Mouse (Mus musculus) ovary, postnatal 36 days (tissue): ENCODE data around the gene Aym1.
A peak's percentile ranks its signal among the peaks of the same experiment; 100 is the strongest.
"Not testable (repeated sequence)": the region's sequence is repeated elsewhere in the genome, so short reads cannot be mapped to it uniquely, and the experiment has no call there.

Experiments
- DNase-seq: peaks from one replicate; pipeline ENCODE4 v3.0.0; 2022; ENCODE audit warnings: low spot score, mixed read lengths

Aym1 gene

DNA sequence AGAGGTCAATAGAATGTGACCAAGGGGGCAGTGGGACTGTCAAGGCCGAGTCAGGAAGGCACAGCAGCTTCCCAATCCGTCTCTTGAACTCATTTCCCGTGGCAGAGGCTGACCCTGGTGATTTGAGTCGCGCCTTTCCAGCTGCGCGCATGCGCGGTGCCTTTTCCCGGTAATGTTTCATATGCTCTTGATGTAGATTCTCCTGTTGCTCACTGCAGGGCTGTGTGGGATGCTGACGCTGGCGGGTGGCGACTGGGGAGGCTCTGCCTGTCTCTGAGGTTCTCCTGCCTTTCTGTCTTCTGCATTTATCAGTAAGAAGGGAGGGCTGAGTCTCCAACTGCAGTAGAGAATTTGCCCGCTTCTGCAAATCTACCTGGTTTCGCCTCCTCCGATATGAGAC, 2.8 kb upstream of the Aym1 start:
- no peak for DNase-seq

DNA sequence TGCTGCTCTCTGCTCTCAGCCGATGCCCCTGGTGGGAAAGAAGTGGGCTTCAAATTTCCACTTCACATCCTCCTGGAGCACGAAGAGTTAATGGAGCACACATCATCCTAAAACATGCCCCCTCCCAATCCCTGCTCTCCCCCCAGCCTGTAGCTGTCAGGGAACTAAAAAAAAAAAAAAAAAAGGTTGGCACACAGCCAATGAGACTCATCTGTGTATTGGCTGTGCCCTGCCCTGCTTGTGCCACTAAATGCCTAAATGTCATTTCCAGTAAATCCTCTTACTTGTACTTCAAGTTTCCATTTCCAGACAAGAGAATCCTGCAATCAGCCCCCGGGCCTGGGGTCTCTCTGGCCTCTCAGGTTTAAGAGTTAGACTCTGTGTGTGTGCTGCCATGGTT, 562 bp downstream of the Aym1 start:
- DNase-seq, result no peak

- DNase-seq, result no peak
Observed at GRCm38 (mm10) chr5:113358833-113359232, 1.7 kb downstream of the Aym1 start.

- no peak for DNase-seq
Observed at GRCm38 (mm10) chr5:113361283-113361682, 4.2 kb downstream of the Aym1 start.

DNA sequence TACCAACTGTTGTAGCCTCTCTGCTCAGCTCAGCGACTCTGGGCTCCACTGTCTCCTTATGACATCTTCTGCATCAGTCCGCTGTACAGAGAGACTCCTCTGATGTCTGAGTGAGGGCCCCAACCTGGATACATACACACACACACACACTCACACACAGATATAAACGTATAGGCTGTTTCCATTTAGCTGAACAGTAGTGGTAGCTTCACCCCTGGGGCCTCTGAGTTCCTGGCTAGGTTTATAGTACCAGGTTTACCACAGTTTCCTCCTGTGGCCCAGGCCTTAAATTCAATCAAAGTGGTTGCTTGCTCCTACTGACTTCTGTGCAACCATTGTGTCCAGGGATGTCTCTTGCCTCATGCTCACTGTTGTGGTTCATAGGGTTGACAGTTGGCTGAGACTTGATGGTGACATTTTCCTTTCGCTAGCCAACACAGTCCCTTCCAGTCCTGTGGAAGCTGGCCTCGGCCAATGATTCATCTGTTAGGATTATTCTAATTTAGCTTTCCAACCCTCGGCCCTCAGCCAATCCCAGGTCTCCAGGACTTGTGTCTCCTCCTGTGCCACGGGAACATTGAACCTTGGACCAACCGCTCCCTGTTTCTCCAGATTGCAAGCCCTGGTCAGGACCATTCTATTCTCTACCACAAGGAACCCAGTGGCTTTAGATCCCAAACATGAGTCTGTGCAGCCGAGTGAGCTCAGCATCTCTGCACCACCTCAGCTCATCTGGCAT, 5.3 kb downstream of the Aym1 start:
- DNase-seq, result no peak

DNA sequence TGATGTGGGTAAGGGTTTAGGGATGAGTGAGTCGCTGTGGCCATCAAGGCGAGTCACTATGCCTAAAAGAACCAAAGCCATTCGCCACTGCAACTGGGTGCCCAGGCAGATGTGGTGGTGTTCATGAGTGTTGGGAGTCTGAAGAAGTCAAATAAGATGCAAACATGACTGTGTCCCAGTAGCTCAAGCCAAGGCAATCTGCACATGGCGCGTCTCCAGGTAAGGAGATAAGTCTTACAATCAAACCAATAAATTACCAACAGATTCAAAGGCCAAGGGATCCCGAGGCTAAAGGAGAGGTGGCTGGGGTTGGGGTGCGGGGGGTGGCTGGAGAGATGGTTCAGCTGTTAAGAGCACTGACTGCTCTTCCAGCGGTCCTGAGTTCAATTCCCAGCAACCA, 6.1 kb downstream of the Aym1 start:
- no peak for DNase-seq

DNA sequence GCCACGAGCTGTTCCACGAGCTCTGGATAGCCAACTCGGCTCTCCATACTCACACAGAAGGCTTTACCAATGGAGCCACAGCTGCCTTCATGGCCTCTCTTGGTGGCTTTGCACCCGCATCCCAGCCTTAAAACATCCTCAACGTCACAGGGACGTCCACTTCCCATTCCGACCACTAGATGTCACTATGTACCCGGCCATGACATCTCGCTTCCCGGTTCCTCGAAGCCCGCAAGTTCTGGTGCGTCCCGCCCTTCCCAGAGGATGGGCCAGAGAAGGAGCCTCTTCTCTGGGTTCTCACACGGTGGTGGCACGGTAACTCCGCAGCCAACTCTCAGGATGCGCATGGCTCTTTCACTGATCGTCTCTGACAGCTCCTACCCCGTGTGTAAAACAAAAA, 8.8 kb downstream of the Aym1 start:
- peak; percentile 62 for DNase-seq

DNA sequence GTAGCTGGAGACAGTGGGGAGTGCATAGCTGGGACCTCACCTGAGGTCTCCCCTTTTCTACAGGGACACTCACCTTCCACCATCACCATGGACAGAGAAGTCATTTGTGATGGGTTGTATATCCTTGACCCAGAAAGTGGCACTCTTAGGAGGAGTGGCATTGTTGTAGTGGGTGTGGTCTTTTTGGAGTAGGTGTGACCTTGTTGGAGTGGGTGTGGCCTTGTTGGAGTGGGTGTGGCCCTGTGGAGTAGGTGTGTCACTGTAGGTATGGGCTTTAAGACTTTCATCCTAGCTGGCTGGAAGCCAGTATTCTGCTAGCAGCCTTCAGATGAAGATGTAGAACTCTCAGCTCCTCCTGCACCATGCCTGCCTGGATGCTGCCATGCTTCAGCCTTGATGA, 10.6 kb downstream of the Aym1 start:
- not testable (repeated sequence) for DNase-seq

GRCm38 (mm10) chr5:113369262-113369868, 12.3 kb downstream of the Aym1 start:
- DNase-seq, result no peak

- no peak for DNase-seq
Observed at GRCm38 (mm10) chr5:113372449-113372848, 15.4 kb downstream of the Aym1 start.

- peak; percentile 21 for DNase-seq
Observed at GRCm38 (mm10) chr5:113372995-113373950, 16.2 kb downstream of the Aym1 start.

DNA sequence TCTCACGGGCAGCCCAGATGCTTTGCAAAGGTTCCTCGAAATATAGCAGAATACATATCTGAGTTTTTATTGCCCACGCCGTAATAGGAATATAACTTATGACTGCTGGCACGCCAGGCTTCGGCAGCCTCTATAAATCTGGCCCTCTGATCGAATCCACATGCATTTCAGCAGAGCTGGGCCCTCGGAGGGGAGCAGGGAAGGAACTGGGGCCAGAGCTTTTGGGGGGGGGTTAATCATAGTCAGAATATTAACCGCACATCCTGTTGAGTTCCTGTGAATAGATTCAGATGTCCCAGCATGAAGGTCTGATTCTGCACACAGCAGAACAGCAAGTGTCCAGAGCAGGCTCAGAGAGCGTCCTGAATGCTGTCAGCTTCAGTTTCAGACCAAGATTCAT, 17.2 kb downstream of the Aym1 start:
- DNase-seq, result no peak

DNA sequence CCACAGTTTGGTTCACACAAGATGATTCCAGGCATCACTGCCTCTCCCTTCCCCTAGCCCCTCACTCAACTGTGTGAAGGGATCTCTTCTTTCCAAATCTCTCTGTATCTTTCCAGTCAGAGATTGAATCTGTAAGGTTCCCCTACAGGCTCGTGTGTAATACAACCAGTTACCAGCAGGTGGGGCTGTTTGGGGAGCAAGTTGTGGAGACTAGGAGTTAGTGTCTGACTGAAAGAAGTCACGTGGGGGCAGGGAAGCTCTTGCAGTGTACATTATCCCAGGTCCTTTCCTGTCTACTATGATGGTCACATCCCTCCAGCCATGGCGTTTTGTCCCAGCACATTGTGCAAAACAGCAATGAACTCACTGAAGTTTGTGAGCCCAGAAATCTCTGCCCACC, 18.7 kb downstream of the Aym1 start:
- DNase-seq, result peak; percentile 27

GRCm38 (mm10) chr5:113376292-113376691, 19.2 kb downstream of the Aym1 start:
- DNase-seq, result no peak

DNA sequence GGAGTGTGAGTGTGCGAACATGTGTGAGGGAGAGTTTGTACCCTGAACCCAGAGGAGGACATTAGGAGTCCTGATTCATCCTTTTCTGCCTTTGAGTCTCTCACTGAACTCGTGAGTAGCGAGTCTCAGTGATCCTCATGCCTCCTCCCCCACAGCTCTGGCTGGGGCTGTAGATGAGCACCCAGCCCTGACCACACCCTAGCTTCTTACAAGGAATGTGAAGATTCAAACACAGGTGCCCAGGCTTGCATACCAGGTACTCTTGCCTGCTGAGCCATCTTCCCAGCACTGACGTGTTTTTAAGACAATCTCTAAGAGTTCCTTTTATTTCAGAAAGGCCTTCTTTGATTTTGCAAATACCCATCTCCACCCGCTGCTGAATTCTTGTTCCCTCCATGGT, 22.3 kb downstream of the Aym1 start:
- no peak for DNase-seq

- no peak for DNase-seq
Observed at GRCm38 (mm10) chr5:113380553-113380952, 23.5 kb downstream of the Aym1 start.

- DNase-seq, result no peak
Observed at GRCm38 (mm10) chr5:113382580-113382979, 25.5 kb downstream of the Aym1 start.

GRCm38 (mm10) chr5:113393766-113394165, 36.7 kb downstream of the Aym1 start:
- no peak for DNase-seq

GRCm38 (mm10) chr5:113396286-113396934, 39.3 kb downstream of the Aym1 start:
- no peak for DNase-seq

DNA sequence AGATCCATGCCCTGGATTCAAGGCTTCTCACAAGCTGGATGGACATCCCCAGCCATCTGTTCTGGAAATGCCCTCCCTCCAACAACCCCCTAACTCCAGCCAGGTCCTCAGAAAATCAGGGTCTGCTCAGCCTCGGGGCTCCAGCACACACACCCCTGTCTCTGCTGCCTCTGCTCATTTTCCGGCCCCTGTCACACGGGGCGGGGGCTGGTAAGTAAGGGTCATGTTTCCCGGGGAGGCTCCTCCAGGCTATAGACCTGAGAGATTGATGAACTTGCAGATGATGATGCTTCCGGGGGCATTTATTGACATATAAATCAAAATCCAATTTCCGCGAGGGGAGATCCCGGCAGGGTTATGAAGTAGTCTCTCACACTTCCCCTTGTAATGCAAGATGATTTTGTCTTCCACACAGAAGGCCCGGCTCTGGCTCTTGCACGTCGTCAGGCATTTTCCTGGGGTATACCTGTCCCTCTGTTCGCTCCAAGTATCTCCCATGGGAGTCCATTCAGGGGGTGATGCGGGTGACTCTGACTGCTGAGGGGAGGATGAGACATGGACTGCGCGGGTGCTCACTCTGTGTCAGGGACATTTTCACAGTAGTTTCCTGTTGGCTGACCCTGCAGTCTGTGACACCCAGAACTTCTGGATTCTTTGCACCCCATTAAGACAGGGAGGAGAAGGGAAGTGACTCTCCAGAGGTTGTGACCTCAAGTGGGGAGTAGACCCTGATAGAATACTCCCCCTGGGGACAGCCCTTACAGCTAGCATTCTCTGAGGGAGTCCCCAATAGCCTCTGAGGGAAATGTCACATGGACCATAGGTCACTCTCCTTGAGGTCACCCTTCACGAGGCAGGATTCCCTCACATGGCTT, 40.6 kb downstream of the Aym1 start:
- no peak for DNase-seq

DNA sequence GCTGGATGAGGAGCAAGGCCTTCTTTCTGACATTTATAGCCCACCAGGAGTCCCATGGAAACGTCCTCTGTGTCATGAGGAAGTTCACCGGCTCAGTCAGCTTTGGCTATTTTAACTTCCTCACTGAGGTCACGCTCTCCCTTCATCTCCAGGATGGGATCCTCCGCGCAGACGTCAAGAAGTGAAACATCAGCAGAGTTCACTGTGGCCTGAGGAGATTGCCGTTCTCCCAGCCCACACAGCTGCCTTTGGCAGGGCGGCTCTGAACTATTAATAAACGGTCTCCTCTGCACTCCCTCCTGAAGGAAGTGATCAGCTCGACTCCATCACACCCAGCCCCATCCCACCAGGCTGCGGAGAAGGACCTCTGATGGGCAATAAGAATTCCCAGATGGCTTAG, 45.6 kb downstream of the Aym1 start:
- DNase-seq, result no peak
